Mouse (Mus musculus) limb, embryonic 14.5 days (tissue): ENCODE results near the gene Arhgef10l. TPM values are rescaled to one million over a fixed set of nuclear protein-coding genes. Genes with fewer than 3 reads are reported as not detected.
A peak's percentile ranks its signal among the peaks of the same experiment; 100 is the strongest.

Experiments used
- ATAC-seq: fragments of 200-750 bp; cut with Nextera tagmentation; 2 replicates; pipeline ENCODE4 v1.8.0; 2017; ENCODE audit warnings: low read depth, moderate number of reproducible peaks, moderate TSS enrichment; ENCODE audit not compliant: low FRiP score
- DNase-seq: peaks from one replicate; pipeline ENCODE4 v3.0.0-alpha.2; 2015; ENCODE audit warnings: low spot score
- H3K27ac ChIP-seq: fragments of 300-500 bp; sonication (generic); replicated peaks from 2 replicates; pipeline ENCODE4 v1.5.1; 2014; ENCODE audit warnings: low read depth, mild to moderate bottlenecking, low read length, moderate library complexity, mixed read lengths
- H3K27me3 ChIP-seq: fragments of 300-500 bp; sonication (generic); 2 replicates; pipeline ENCODE4 v1.6.1; 2014; ENCODE audit warnings: low read length, mixed read lengths; ENCODE audit not compliant: control insufficient read depth, insufficient read depth
- H3K36me3 ChIP-seq: fragments of 300-500 bp; sonication (generic); 2 replicates; pipeline ENCODE4 v1.6.1; 2014; ENCODE audit warnings: mild to moderate bottlenecking, low read length, moderate library complexity, mixed read lengths; ENCODE audit not compliant: control insufficient read depth, insufficient read depth
- H3K4me1 ChIP-seq: fragments of 300-500 bp; sonication (generic); 2 replicates; pipeline ENCODE4 v1.6.1; 2014; ENCODE audit warnings: antibody characterized with exemption, low read length, mixed read lengths; ENCODE audit not compliant: control insufficient read depth, insufficient read depth
- H3K4me2 ChIP-seq: fragments of 300-500 bp; sonication (generic); replicated peaks from 2 replicates; pipeline ENCODE4 v1.6.1; 2014; ENCODE audit warnings: low read depth, mild to moderate bottlenecking, low read length, moderate library complexity; ENCODE audit not compliant: severe bottlenecking
- H3K4me3 ChIP-seq: fragments of 300-500 bp; sonication (generic); replicated peaks from 2 replicates; pipeline ENCODE4 v1.5.1; 2014; ENCODE audit warnings: low read length
- H3K9ac ChIP-seq: fragments of 300-500 bp; sonication (generic); 2 replicates; pipeline ENCODE4 v1.6.1; 2014; ENCODE audit warnings: mild to moderate bottlenecking, low read depth, low read length, moderate library complexity; ENCODE audit not compliant: severe bottlenecking
- H3K9me3 ChIP-seq: fragments of 300-500 bp; sonication (generic); 2 replicates; pipeline ENCODE4 v1.6.1; 2016; ENCODE audit warnings: low read length; ENCODE audit not compliant: control insufficient read depth
- POLR2A ChIP-seq: fragments of 200-500 bp; IDR thresholded peaks from 2 replicates; pipeline ENCODE4 v1.8.0; 2012; ENCODE audit warnings: inconsistent platforms, mild to moderate bottlenecking, moderate library complexity, borderline replicate concordance; ENCODE audit not compliant: insufficient read depth, insufficient read length; ENCODE audit errors: extremely low read depth
- WGBS: fragments of 180-500 bp; shearing (Covaris S2); extraction: QIAGEN DNeasy Blood & Tissue Kit; methylation state at CpG from one replicate; pipeline ENCODE4 v1.1.7; 2014; 5-methylcytosine and 5-hydroxymethylcytosine counted together
- polyA plus RNA-seq, 2 experiments: library from polyadenylated mRNA; depleted of rRNA in 1 of 2; stranded (reverse) in 1 of 2; unstranded in 1 of 2; fragments of >200 nt; fragmentation: Nextera tagmentation in 1 of 2; extraction: Ambion mirVana in 1 of 2; gene quantifications; 2 replicates each; pipeline versions ENCODE4 v1.2.1 to v1.2.3; 2012 to 2014

Arhgef10l gene
- polyA plus RNA-seq, 2 experiments, result 13.7 to 19.5 TPM

- H3K9ac ChIP-seq, result no peak overlapping the region
- H3K4me3 ChIP-seq, result no peak overlapping the region
- no peaks in the 10 kb centered on the region for H3K27me3 ChIP-seq
- DNase-seq (no peak), ATAC-seq (no peak)
- H3K4me2 ChIP-seq, result no peak overlapping the region
- TF ChIP-seq POLR2A, result no peak
- H3K36me3 ChIP-seq, result peaks cover 48% of the 10 kb centered on the region
- WGBS, result 68% methylated on average over 7 of the region's 7 CpGs
- no peaks in the 10 kb centered on the region for H3K9me3 ChIP-seq
- no peak overlapping the region for H3K27ac ChIP-seq
- peaks cover 15% of the 10 kb centered on the region for H3K4me1 ChIP-seq
These were observed 59.0 kb downstream of the Arhgef10l start for GRCm38 (mm10) chr4:140606779-140607178.

GRCm38 (mm10) chr4:140606197-140606596 is 59.6 kb downstream of the Arhgef10l start:
- Histone ChIP-seq H3K4me1 (peaks cover 11% of the 10 kb centered on the region), H3K4me3 (no peak overlapping the region), H3K36me3 (peaks cover 48% of the 10 kb centered on the region), H3K27me3 (no peaks in the 10 kb centered on the region), H3K9ac (no peak overlapping the region), H3K27ac (no peak overlapping the region), H3K4me2 (no peak overlapping the region), H3K9me3 (no peaks in the 10 kb centered on the region)
- no peak for ATAC-seq
- TF ChIP-seq POLR2A, result no peak
- 81% methylated on average over 7 of the region's 7 CpGs for WGBS
- DNase-seq, result no peak

- peaks cover 48% of the 10 kb centered on the region for H3K36me3 ChIP-seq
- H3K9ac ChIP-seq, result no peak overlapping the region
- 68% methylated on average over 7 of the region's 7 CpGs for WGBS
- H3K9me3 ChIP-seq, result no peaks in the 10 kb centered on the region
- peaks cover 7% of the 10 kb centered on the region for H3K4me1 ChIP-seq
- no peak for ATAC-seq
- H3K27me3 ChIP-seq, result no peaks in the 10 kb centered on the region
- no peak for DNase-seq
- no peak overlapping the region for H3K4me3 ChIP-seq
- TF ChIP-seq POLR2A, result no peak
- H3K4me2 ChIP-seq, result no peak overlapping the region
- no peak overlapping the region for H3K27ac ChIP-seq
These were observed 60.0 kb downstream of the Arhgef10l start for GRCm38 (mm10) chr4:140605790-140606189.

- Histone ChIP-seq H3K4me2 (no peak overlapping the region), H3K27ac (no peak overlapping the region), H3K9ac (no peak overlapping the region), H3K4me1 (peaks cover 1% of the 10 kb centered on the region), H3K4me3 (no peak overlapping the region), H3K9me3 (no peaks in the 10 kb centered on the region), H3K36me3 (peaks cover 46% of the 10 kb centered on the region), H3K27me3 (no peaks in the 10 kb centered on the region)
- DNase-seq (no peak), ATAC-seq (no peak)
- TF ChIP-seq POLR2A, result no peak
- 92% methylated on average over 6 of the region's 6 CpGs for WGBS
These were observed 60.6 kb downstream of the Arhgef10l start for GRCm38 (mm10) chr4:140605247-140605646.

- Histone ChIP-seq H3K4me2 (no peak overlapping the region), H3K4me1 (no peaks in the 10 kb centered on the region), H3K27me3 (no peaks in the 10 kb centered on the region), H3K4me3 (no peak overlapping the region), H3K36me3 (peaks cover 39% of the 10 kb centered on the region), H3K9me3 (no peaks in the 10 kb centered on the region), H3K27ac (no peak overlapping the region), H3K9ac (no peak overlapping the region)
- no peak for DNase-seq
- no peak for TF ChIP-seq POLR2A
- no peak for ATAC-seq
- WGBS, result 93% methylated on average over 7 of the region's 8 CpGs
These were observed 61.3 kb downstream of the Arhgef10l start for GRCm38 (mm10) chr4:140604541-140604940.

GRCm38 (mm10) chr4:140602022-140602421 is 63.8 kb downstream of the Arhgef10l start:
- H3K36me3 ChIP-seq, result peaks cover 35% of the 10 kb centered on the region
- DNase-seq (no peak), ATAC-seq (peak; percentile 34; the same call in 1 of the 2 replicates)
- H3K9ac ChIP-seq, result no peak overlapping the region
- no peaks in the 10 kb centered on the region for H3K4me1 ChIP-seq
- H3K27ac ChIP-seq, result no peak overlapping the region
- TF ChIP-seq POLR2A, result no peak
- H3K27me3 ChIP-seq, result no peaks in the 10 kb centered on the region
- H3K4me3 ChIP-seq, result no peak overlapping the region
- WGBS, result 60% methylated on average over 4 of the region's 4 CpGs
- peaks cover 5% of the 10 kb centered on the region; the same call in 1 of the 2 replicates for H3K9me3 ChIP-seq
- H3K4me2 ChIP-seq, result no peak overlapping the region
